Mouse (Mus musculus) erythroblast, adult 5-6 weeks (primary cell): Measurements from ENCODE around the gene Fam83d. TPM values are rescaled to one million over a fixed set of nuclear protein-coding genes. Genes with fewer than 3 reads are reported as not detected.
"Not testable (repeated sequence)": the region's sequence is repeated elsewhere in the genome, so short reads cannot be mapped to it uniquely, and the experiment has no call there.

Experiments used
- ATAC-seq: replicated peaks from 2 replicates; pipeline ENCODE4 v1.8.0; 2016; ENCODE audit warnings: moderate number of reproducible peaks, mild to moderate bottlenecking, moderate TSS enrichment, inconsistent platforms; ENCODE audit not compliant: poor library complexity, low FRiP score, severe bottlenecking
- total RNA-seq, 2 experiments: library from RNA; stranded (forward) in 1 of 2; stranded (reverse) in 1 of 2; fragments of 150-400 nt in 1 of 2; fragments of 200-764, 138-1000 nt in 1 of 2; gene quantifications; 2 replicates each; pipeline versions ENCODE4 v1.2.3 to v1.2.4; 2015 to 2017; ENCODE audit warnings: low replicate concordance in 2 of 2

Fam83d gene
- total RNA-seq (2015; ENCODE audit: low replicate concordance) (0.96 and 3.8 TPM in 2 replicates), total RNA-seq (2017; ENCODE audit: low replicate concordance) (2.1 and 4.5 TPM in 2 replicates)

- peak; percentile 96 for ATAC-seq
Observed at GRCm38 (mm10) chr2:158767742-158768339, at the start of gene Fam83d. Gene Fam83d (plus strand): TSS chr2:158768093.

GRCm38 (mm10) chr2:158718816-158719549 lies 48.9 kb upstream of the Fam83d start:
- ATAC-seq, result no peak

GRCm38 (mm10) chr2:158720715-158721370 lies 47.0 kb upstream of the Fam83d start:
- ATAC-seq, result no peak

- no peak for ATAC-seq
Observed at GRCm38 (mm10) chr2:158721481-158721880, 46.4 kb upstream of the Fam83d start.

GRCm38 (mm10) chr2:158722135-158722534 lies 45.8 kb upstream of the Fam83d start:
- ATAC-seq, result no peak

- ATAC-seq, result no peak
Observed at GRCm38 (mm10) chr2:158722991-158723551, 44.8 kb upstream of the Fam83d start.

GRCm38 (mm10) chr2:158723806-158724205 lies 44.1 kb upstream of the Fam83d start:
- ATAC-seq, result no peak

GRCm38 (mm10) chr2:158726252-158726651 lies 41.6 kb upstream of the Fam83d start:
- ATAC-seq, result no peak

GRCm38 (mm10) chr2:158728061-158728815 lies 39.7 kb upstream of the Fam83d start:
- no peak for ATAC-seq

- no peak for ATAC-seq
Observed at GRCm38 (mm10) chr2:158730896-158731295, 37.0 kb upstream of the Fam83d start.

- no peak for ATAC-seq
Observed at GRCm38 (mm10) chr2:158732521-158732920, 35.4 kb upstream of the Fam83d start.

- ATAC-seq, result no peak
Observed at GRCm38 (mm10) chr2:158733136-158733535, 34.8 kb upstream of the Fam83d start.

GRCm38 (mm10) chr2:158733914-158734313 lies 34.0 kb upstream of the Fam83d start:
- no peak for ATAC-seq

- no peak for ATAC-seq
Observed at GRCm38 (mm10) chr2:158734500-158735152, 33.3 kb upstream of the Fam83d start.

- no peak for ATAC-seq
Observed at GRCm38 (mm10) chr2:158735340-158735739, 32.6 kb upstream of the Fam83d start.

GRCm38 (mm10) chr2:158736247-158736646 lies 31.6 kb upstream of the Fam83d start:
- not testable (repeated sequence) for ATAC-seq

- no peak for ATAC-seq
Observed at GRCm38 (mm10) chr2:158738591-158738990, 29.3 kb upstream of the Fam83d start.

GRCm38 (mm10) chr2:158739113-158739512 lies 28.8 kb upstream of the Fam83d start:
- ATAC-seq, result no peak

GRCm38 (mm10) chr2:158741011-158741501 lies 26.8 kb upstream of the Fam83d start:
- no peak for ATAC-seq
